Mouse (Mus musculus): ENCODE data around the gene 9130023H24Rik. TPM values are rescaled to one million over a fixed set of nuclear protein-coding genes. Genes with fewer than 3 reads are reported as not detected.

9130023H24Rik gene
- polyA plus RNA-seq, 1 experiment from 2014 or later: 2.2 TPM

- 68% methylated on average over 6 of the region's 6 CpGs for WGBS (ENCODE audit: insufficient replicate concordance)
- DNase-seq: no peak
- TF ChIP-seq EP300 (IDR thresholded peaks at IDR 0.05; ENCODE audit: low read depth): no peak
- TF ChIP-seq CTCF (IDR thresholded peaks at IDR 0.05; ENCODE audit: low read depth): no peak
These were observed 27.6 kb upstream of the 9130023H24Rik start, which contains the start of gene Slc5a2 for GRCm38 (mm10) chr7:128265411-128265810. TSS of gene Slc5a2 (plus strand) at chr7:128265657.

GRCm38 (mm10) chr7:128256783-128257334 is 19.0 kb upstream of the 9130023H24Rik start:
- H3K36me3 ChIP-seq (replicated peaks; ENCODE audit: insufficient read depth, low read length): no peaks in the 10 kb centered on the region
- H3K27me3 ChIP-seq (ENCODE audit: insufficient read depth, low read length): peaks cover 9% of the 10 kb centered on the region
- 0 out of 2 replicates have a peak, but pooled peaks cover 3% of the 10 kb centered on the region for H3K4me1 ChIP-seq (ENCODE audit: insufficient read depth)
- DNase-seq (no peak), ATAC-seq (no peak)
- no peak overlapping the region for H3K9ac ChIP-seq (replicated peaks)
- H3K4me3 ChIP-seq (ENCODE audit: low read depth, low read length): no peak overlapping the region
- TF ChIP-seq EP300 (IDR thresholded peaks at IDR 0.05; ENCODE audit: low read depth) (no peak), CTCF (IDR thresholded peaks at IDR 0.05; ENCODE audit: low read depth) (no peak)
- H3K9me3 ChIP-seq (ENCODE audit: low read length): no peaks in the 10 kb centered on the region
- WGBS (ENCODE audit: insufficient replicate concordance): 51% methylated on average over 5 of the region's 5 CpGs
- no peak overlapping the region for H3K27ac ChIP-seq (ENCODE audit: low read depth)
- H3K4me2 ChIP-seq (ENCODE audit: low read depth, low read length): no peak overlapping the region

More at GRCm38 (mm10) chr7:128265411-128265810, 27.6 kb upstream of the 9130023H24Rik start, which contains the start of gene Slc5a2:
- H3K9me3 ChIP-seq (ENCODE audit: low read length): no peaks in the 10 kb centered on the region
- H3K4me2 ChIP-seq (ENCODE audit: low read depth, low read length): no peak within 1 kb of the TSS
- H3K27ac ChIP-seq (ENCODE audit: low read depth): no peak within 1 kb of the TSS
- no peak within 1 kb of the TSS for H3K9ac ChIP-seq (replicated peaks)
- peaks cover 5% of the 10 kb centered on the region for H3K4me1 ChIP-seq (ENCODE audit: insufficient read depth)
- no peaks in the 10 kb centered on the region for H3K36me3 ChIP-seq (replicated peaks; ENCODE audit: insufficient read depth, low read length)
- no peak for ATAC-seq
- 0 out of 2 replicates have a peak, but pooled peaks cover 5% of the 10 kb centered on the region for H3K27me3 ChIP-seq (ENCODE audit: insufficient read depth, low read length)
- H3K4me3 ChIP-seq (ENCODE audit: low read depth, low read length): no peak within 1 kb of the TSS

- H3K36me3 ChIP-seq (replicated peaks; ENCODE audit: insufficient read depth, low read length): no peaks in the 10 kb centered on the region
- no peaks in the 10 kb centered on the region for H3K9me3 ChIP-seq (ENCODE audit: low read length)
- no peak overlapping the region for H3K4me3 ChIP-seq (ENCODE audit: low read depth, low read length)
- no peak overlapping the region for H3K27ac ChIP-seq (ENCODE audit: low read depth)
- 0 out of 2 replicates have a peak, but pooled peaks cover 3% of the 10 kb centered on the region for H3K4me1 ChIP-seq (ENCODE audit: insufficient read depth)
- ATAC-seq: no peak
- H3K27me3 ChIP-seq (ENCODE audit: insufficient read depth, low read length): peaks cover 9% of the 10 kb centered on the region
- no peak overlapping the region for H3K4me2 ChIP-seq (ENCODE audit: low read depth, low read length)
- no peak overlapping the region for H3K9ac ChIP-seq (replicated peaks)
- TF ChIP-seq CTCF (IDR thresholded peaks at IDR 0.05; ENCODE audit: low read depth): no peak
- no peak for TF ChIP-seq EP300 (IDR thresholded peaks at IDR 0.05; ENCODE audit: low read depth)
- 83% methylated on average over 5 of the region's 5 CpGs for WGBS (ENCODE audit: insufficient replicate concordance)
- no peak for DNase-seq
These were observed 17.9 kb upstream of the 9130023H24Rik start for GRCm38 (mm10) chr7:128255757-128256156.

GRCm38 (mm10) chr7:128254978-128255377 is 17.1 kb upstream of the 9130023H24Rik start:
- peaks cover 9% of the 10 kb centered on the region for H3K27me3 ChIP-seq (ENCODE audit: insufficient read depth, low read length)
- ATAC-seq (no peak), DNase-seq (no peak)
- no peak overlapping the region for H3K9ac ChIP-seq (replicated peaks)
- H3K4me3 ChIP-seq (ENCODE audit: low read depth, low read length): no peak overlapping the region
- 0 out of 2 replicates have a peak, but pooled peaks cover 3% of the 10 kb centered on the region for H3K4me1 ChIP-seq (ENCODE audit: insufficient read depth)
- H3K9me3 ChIP-seq (ENCODE audit: low read length): no peaks in the 10 kb centered on the region
- no peaks in the 10 kb centered on the region for H3K36me3 ChIP-seq (replicated peaks; ENCODE audit: insufficient read depth, low read length)
- no peak overlapping the region for H3K4me2 ChIP-seq (ENCODE audit: low read depth, low read length)
- WGBS (ENCODE audit: insufficient replicate concordance): 48% methylated on average over 2 of the region's 2 CpGs
- no peak for TF ChIP-seq CTCF (IDR thresholded peaks at IDR 0.05; ENCODE audit: low read depth)
- TF ChIP-seq EP300 (IDR thresholded peaks at IDR 0.05; ENCODE audit: low read depth): no peak
- no peak overlapping the region for H3K27ac ChIP-seq (ENCODE audit: low read depth)

- Histone ChIP-seq H3K9me3 (ENCODE audit: low read length) (no peaks in the 10 kb centered on the region), H3K36me3 (replicated peaks; ENCODE audit: insufficient read depth, low read length) (no peaks in the 10 kb centered on the region), H3K4me2 (ENCODE audit: low read depth, low read length) (peak overlapping the region; percentile 40; the same call in 1 of the 2 replicates), H3K27me3 (ENCODE audit: insufficient read depth, low read length) (peaks cover 9% of the 10 kb centered on the region), H3K4me1 (ENCODE audit: insufficient read depth) (peaks cover 3% of the 10 kb centered on the region; the same call in 1 of the 2 replicates), H3K27ac (ENCODE audit: low read depth) (no peak overlapping the region), H3K4me3 (ENCODE audit: low read depth, low read length) (no peak overlapping the region), H3K9ac (replicated peaks) (no peak overlapping the region)
- no peak for ATAC-seq
- 23% methylated on average over 24 of the region's 24 CpGs for WGBS (ENCODE audit: insufficient replicate concordance)
- TF ChIP-seq EP300 (IDR thresholded peaks at IDR 0.05; ENCODE audit: low read depth) (no peak), CTCF (IDR thresholded peaks at IDR 0.05; ENCODE audit: low read depth) (no peak)
- DNase-seq: peak; percentile 26
These were observed 14.8 kb upstream of the 9130023H24Rik start for GRCm38 (mm10) chr7:128252609-128253008.

- Histone ChIP-seq H3K4me3 (ENCODE audit: low read depth, low read length) (no peak overlapping the region), H3K4me2 (ENCODE audit: low read depth, low read length) (no peak overlapping the region), H3K9ac (replicated peaks) (no peak overlapping the region), H3K36me3 (replicated peaks; ENCODE audit: insufficient read depth, low read length) (no peaks in the 10 kb centered on the region), H3K4me1 (ENCODE audit: insufficient read depth) (peaks cover 6% of the 10 kb centered on the region), H3K9me3 (ENCODE audit: low read length) (no peaks in the 10 kb centered on the region), H3K27me3 (ENCODE audit: insufficient read depth, low read length) (peaks cover 11% of the 10 kb centered on the region), H3K27ac (ENCODE audit: low read depth) (no peak overlapping the region)
- no peak for DNase-seq
- no peak for TF ChIP-seq EP300 (IDR thresholded peaks at IDR 0.05; ENCODE audit: low read depth)
- TF ChIP-seq CTCF (IDR thresholded peaks at IDR 0.05; ENCODE audit: low read depth): no peak
- ATAC-seq: no peak
- WGBS (ENCODE audit: insufficient replicate concordance): 45% methylated on average over 12 of the region's 12 CpGs
These were observed 14.1 kb upstream of the 9130023H24Rik start for GRCm38 (mm10) chr7:128251946-128252345.

Measured in liver, postnatal 0 days (tissue).